Mouse (Mus musculus): ENCODE data around the gene March10.

- no peak for TF ChIP-seq USF1 (IDR thresholded peaks at IDR 0.05; ENCODE audit: low read depth)
- no peak for TF ChIP-seq POLR2A (IDR thresholded peaks at IDR 0.05; ENCODE audit: insufficient read length, low read depth)
- TF ChIP-seq MYOG (IDR thresholded peaks at IDR 0.05; ENCODE audit: control insufficient read depth in 1 of 3, insufficient read depth in 1 of 3, insufficient read length in 2 of 3, low read depth in 2 of 3): no peak
- TF ChIP-seq MAX (IDR thresholded peaks at IDR 0.05; ENCODE audit: low read depth): no peak
- TF ChIP-seq CEBPB (IDR thresholded peaks at IDR 0.05; ENCODE audit: insufficient read depth, poor library complexity, severe bottlenecking): no peak
- no peak for TF ChIP-seq E2F4 (IDR thresholded peaks at IDR 0.05; ENCODE audit: insufficient read depth)
Observed at GRCm38 (mm10) chr11:105455118-105455517, 1.4 kb downstream of the March10 start.
